Mouse (Mus musculus) lung, postnatal 0 days (tissue): ENCODE measurements around the gene Terb1. TPM values are rescaled to one million over a fixed set of nuclear protein-coding genes. Genes with fewer than 3 reads are reported as not detected.

Experiments
- ATAC-seq: fragments of 200-750 bp; cut with Nextera tagmentation; 2 replicates; pipeline ENCODE4 v1.8.0; 2017; ENCODE audit warnings: moderate library complexity
- DNase-seq: peaks from one replicate; pipeline ENCODE4 v3.0.0-alpha.2; 2016; ENCODE audit warnings: low spot score
- H3K27ac ChIP-seq: fragments of 300-500 bp; sonication (generic); 2 replicates; pipeline ENCODE4 v1.5.1; 2014; ENCODE audit warnings: antibody characterized with exemption, mild to moderate bottlenecking, low read length, mixed read lengths
- H3K27me3 ChIP-seq: fragments of 300-500 bp; sonication (generic); replicated peaks from 2 replicates; pipeline ENCODE4 v1.6.1; 2014; ENCODE audit warnings: low read length, mixed read lengths; ENCODE audit not compliant: insufficient read depth
- H3K36me3 ChIP-seq: fragments of 300-500 bp; sonication (generic); 2 replicates; pipeline ENCODE4 v1.6.1; 2014; ENCODE audit warnings: low read length, mixed read lengths; ENCODE audit not compliant: insufficient read depth
- H3K4me1 ChIP-seq: fragments of 300-500 bp; sonication (generic); 2 replicates; pipeline ENCODE4 v1.6.1; 2014; ENCODE audit warnings: antibody characterized with exemption, low read depth, low read length, mixed read lengths; ENCODE audit not compliant: insufficient read depth
- H3K4me2 ChIP-seq: fragments of 300-500 bp; sonication (generic); replicated peaks from 2 replicates; pipeline ENCODE4 v1.6.1; 2014; ENCODE audit warnings: low read depth, mild to moderate bottlenecking, low read length, moderate library complexity, mixed read lengths
- H3K4me3 ChIP-seq: fragments of 300-500 bp; sonication (generic); 2 replicates; pipeline ENCODE4 v1.5.1; 2014; ENCODE audit warnings: low read depth, low read length
- H3K9ac ChIP-seq: fragments of 300-500 bp; sonication (generic); replicated peaks from 2 replicates; pipeline ENCODE4 v1.6.1; 2014; ENCODE audit warnings: low read depth, mild to moderate bottlenecking
- H3K9me3 ChIP-seq: fragments of 300-500 bp; sonication (generic); 2 replicates; pipeline ENCODE4 v1.6.1; 2016; ENCODE audit warnings: low read length, mixed read lengths
- CTCF ChIP-seq: IDR thresholded peaks from 2 replicates; pipeline ENCODE4 v1.5.1; 2016; ENCODE audit warnings: antibody characterized with exemption, mild to moderate bottlenecking
- EP300 ChIP-seq: IDR thresholded peaks from 2 replicates; pipeline ENCODE4 v1.6.1; 2016; ENCODE audit warnings: antibody characterized with exemption, mild to moderate bottlenecking, control low read depth
- WGBS: fragments of 180-500 bp; shearing (Covaris S2); extraction: QIAGEN DNeasy Blood & Tissue Kit; methylation state at CpG from one replicate; pipeline ENCODE4 v1.1.7; 2014; 5-methylcytosine and 5-hydroxymethylcytosine counted together
- polyA plus RNA-seq: library from polyadenylated mRNA; unstranded; fragments of >200 nt; fragmentation: Nextera tagmentation; extraction: Ambion mirVana; gene quantifications from 2 replicates; pipeline ENCODE4 v1.2.1, GENCODE M21; 2015

Gene Terb1
- polyA plus RNA-seq = 0.14 and 0.27 TPM in 2 replicates

DNA sequence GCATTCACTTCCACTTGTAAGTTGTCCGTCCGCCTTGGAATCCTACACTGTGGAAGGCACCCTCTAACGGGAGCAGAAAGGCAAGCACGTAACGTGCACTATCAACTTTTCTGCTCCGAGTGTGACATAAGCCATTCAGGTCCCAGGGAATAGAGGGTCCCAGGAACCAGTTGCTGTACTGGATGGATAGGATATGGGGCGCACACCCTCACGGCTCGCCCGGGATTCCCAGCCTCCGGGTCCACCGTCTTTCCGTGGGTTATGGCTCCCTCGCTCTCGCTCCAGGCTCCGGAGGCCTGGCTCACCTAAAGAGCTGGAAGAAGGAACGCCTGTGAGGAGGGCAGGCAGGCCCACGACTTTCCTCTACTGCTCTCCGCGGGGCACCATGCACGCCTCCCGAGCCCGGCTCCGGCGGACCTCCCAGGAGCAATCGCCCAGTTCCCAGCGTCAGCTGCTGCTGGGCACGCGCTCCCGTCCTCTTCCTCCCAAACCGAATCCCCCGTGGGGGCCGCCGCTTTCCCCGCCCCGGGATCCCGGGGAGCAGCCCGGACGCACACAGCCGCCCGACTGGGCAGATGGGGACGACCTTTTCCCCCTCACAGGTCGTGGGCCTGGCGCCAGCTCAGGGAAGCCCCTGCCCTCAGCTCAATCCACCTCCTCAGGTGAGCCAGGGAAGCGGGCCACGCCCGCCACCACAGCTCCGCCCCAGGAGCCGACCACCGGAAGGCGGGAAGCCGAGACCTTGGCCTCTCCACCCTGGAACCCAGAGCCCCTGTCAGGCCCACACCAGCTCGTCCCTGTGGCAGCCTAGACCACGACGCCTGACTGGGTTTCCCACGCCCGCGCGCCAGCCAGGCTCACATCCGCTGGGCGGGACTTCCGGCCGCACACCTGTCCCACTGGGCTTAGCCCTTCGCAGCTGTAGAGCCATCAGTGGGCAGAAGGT, at the start of gene Terb1:
TSS of gene Terb1 (minus strand) at position 850 of the 946 bp plus-strand sequence.
- DNase-seq = peak; percentile 37
- H3K4me3 ChIP-seq = peak within 1 kb of the TSS; percentile 46
- peak within 1 kb of the TSS; percentile 100 for H3K4me2 ChIP-seq
- peak within 1 kb of the TSS; percentile 54 for H3K9ac ChIP-seq
- no peak for TF ChIP-seq EP300
- peak; percentile 30 for TF ChIP-seq CTCF
- H3K9me3 ChIP-seq = no peaks in the 10 kb centered on the region
- H3K27ac ChIP-seq = no peak within 1 kb of the TSS
- WGBS = 3% methylated on average over 62 of the region's 64 CpGs
- H3K27me3 ChIP-seq = no peaks in the 10 kb centered on the region
- peaks cover 2% of the 10 kb centered on the region; the same call in 1 of the 2 replicates for H3K36me3 ChIP-seq
- ATAC-seq = peak; percentile 78
- no peaks in the 10 kb centered on the region; the same call in 1 of the 2 replicates for H3K4me1 ChIP-seq

DNA sequence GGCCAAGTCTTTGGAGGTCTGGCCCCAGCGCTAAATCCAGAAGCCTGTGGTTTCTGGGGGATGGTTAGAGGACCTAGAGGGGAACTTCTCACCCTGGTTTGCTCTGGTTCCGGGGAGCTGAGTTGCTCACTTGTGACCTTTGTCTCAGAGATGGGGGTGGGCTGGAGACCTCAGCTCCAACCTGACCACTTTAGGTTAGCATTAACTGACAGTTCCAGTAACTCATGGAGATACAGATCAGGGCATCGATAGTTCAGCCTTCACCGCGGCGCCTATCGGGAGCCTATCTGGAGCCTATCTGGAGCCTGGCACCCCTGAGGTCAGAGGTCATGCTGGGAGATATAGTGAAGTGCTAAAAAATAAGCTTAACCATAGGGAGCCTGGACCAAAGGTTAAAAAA, 47.5 kb upstream of the Terb1 start:
- WGBS = 37% methylated on average over 7 of the region's 7 CpGs
- no peak overlapping the region for H3K4me2 ChIP-seq
- no peak overlapping the region for H3K9ac ChIP-seq
- no peaks in the 10 kb centered on the region for H3K9me3 ChIP-seq
- no peak overlapping the region for H3K4me3 ChIP-seq
- no peaks in the 10 kb centered on the region for H3K36me3 ChIP-seq
- no peak overlapping the region for H3K27ac ChIP-seq
- no peak for TF ChIP-seq EP300
- TF ChIP-seq CTCF = no peak
- no peaks in the 10 kb centered on the region for H3K4me1 ChIP-seq
- ATAC-seq (no peak), DNase-seq (no peak)
- H3K27me3 ChIP-seq = no peaks in the 10 kb centered on the region

DNA sequence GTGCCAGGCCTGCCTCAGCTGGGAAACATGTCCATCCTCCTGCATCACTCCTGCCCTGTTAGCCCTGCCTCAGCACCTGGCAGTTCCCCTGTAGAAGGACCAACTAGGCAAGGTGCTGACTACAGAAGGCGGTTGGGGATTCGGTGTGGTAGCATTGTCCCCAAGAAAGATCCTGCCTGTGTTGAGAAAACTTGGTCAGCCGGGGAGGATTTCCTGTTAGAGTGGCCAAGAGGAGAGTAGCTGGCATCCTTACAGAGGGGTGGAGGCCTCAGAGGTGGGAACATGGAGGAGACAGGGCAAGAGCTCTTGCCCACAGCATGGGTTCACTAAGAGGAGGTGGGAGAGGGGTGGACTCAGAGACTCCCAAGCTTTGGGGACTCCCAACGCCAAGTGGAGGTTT, 45.5 kb upstream of the Terb1 start:
- Histone ChIP-seq H3K36me3 (no peaks in the 10 kb centered on the region), H3K27me3 (no peaks in the 10 kb centered on the region), H3K4me1 (no peaks in the 10 kb centered on the region), H3K9me3 (no peaks in the 10 kb centered on the region), H3K27ac (no peak overlapping the region), H3K9ac (no peak overlapping the region), H3K4me2 (no peak overlapping the region), H3K4me3 (no peak overlapping the region)
- DNase-seq = peak; percentile 32
- no peak for TF ChIP-seq EP300
- no peak for TF ChIP-seq CTCF
- WGBS = 58% methylated on average over 4 of the region's 4 CpGs
- no peak for ATAC-seq

DNA sequence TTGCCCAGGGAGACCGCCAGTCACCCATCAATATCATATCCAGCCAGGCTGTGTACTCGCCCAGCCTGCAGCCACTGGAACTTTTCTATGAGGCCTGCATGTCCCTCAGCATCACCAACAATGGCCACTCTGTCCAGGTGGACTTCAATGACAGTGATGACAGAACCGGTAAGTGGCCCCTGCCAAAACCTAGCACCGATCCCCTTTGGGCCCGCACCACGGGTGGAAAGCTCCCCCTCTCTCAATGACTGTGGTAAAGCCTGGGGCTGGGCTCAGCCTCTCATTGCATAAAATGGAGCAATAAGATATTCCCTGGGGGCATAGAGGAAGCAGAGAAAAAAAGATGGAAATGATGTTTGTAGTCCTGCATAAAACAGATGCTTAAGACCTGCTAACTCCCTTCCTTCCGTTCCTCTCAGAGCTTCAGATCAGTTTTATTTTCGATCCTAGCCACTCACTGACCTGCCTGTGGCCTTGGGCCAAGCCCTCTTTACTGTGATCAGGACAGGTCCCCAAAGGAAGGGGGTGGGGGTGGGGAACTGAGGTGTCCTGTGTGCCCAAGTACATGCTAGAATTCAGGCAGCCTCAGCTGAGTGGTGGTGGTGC, 33.8 kb upstream of the Terb1 start:
- no peak overlapping the region for H3K27ac ChIP-seq
- WGBS = 76% methylated on average over 8 of the region's 8 CpGs
- ATAC-seq = no peak
- H3K27me3 ChIP-seq = peaks cover 30% of the 10 kb centered on the region
- H3K36me3 ChIP-seq = no peaks in the 10 kb centered on the region
- no peak overlapping the region for H3K4me2 ChIP-seq
- no peaks in the 10 kb centered on the region for H3K9me3 ChIP-seq
- peaks cover 6% of the 10 kb centered on the region; the same call in 1 of the 2 replicates for H3K4me1 ChIP-seq
- H3K9ac ChIP-seq = no peak overlapping the region
- DNase-seq = no peak
- TF ChIP-seq EP300 (no peak), CTCF (no peak)
- no peak overlapping the region for H3K4me3 ChIP-seq

DNA sequence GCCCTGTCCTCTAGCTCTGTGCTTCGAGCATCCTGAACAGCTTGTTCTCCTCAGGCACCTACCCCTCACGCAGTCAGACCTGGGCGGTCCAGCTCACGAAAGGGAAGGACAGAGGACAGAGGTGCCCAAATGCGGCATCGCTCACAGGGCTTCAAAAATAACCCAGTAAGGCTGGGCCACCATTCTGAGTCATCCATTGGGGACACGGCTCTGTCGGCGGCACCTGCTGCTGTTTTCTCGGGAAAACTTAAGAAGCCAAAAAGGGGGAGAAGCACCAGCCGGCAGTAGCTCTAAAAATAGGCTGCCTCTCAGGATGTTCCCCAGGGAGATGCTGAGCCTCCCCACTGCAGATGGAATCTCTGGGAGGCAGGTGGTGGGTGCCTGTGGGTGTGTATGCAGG, 32.5 kb upstream of the Terb1 start:
- no peak for DNase-seq
- Histone ChIP-seq H3K4me2 (no peak overlapping the region), H3K36me3 (no peaks in the 10 kb centered on the region), H3K4me1 (peaks cover 6% of the 10 kb centered on the region; the same call in 1 of the 2 replicates), H3K9me3 (no peaks in the 10 kb centered on the region), H3K9ac (no peak overlapping the region), H3K27me3 (peaks cover 30% of the 10 kb centered on the region), H3K4me3 (no peak overlapping the region), H3K27ac (no peak overlapping the region)
- TF ChIP-seq CTCF (no peak), EP300 (no peak)
- no peak for ATAC-seq
- 16% methylated on average over 11 of the region's 11 CpGs for WGBS

DNA sequence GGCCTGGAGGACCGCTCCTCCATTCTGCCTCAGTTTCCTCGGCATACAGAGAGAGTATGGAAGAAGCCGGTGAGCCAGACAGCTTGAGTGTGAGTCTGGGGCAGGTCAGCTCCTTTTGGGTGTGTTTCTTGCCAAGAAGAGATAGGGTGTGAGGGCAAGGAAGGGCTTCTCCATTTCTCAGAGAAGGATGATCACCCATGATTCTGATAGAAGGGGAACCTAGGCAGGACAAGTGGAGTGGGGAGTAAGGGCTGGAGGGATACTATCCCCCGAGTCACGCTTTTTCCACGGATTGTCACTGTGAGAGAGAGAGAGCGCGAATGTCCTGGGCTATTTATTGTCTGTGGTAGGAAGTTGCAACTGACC, 31.8 kb upstream of the Terb1 start:
- no peaks in the 10 kb centered on the region for H3K9me3 ChIP-seq
- H3K9ac ChIP-seq = no peak overlapping the region
- WGBS = 15% methylated on average over 8 of the region's 8 CpGs
- peak overlapping the region; percentile 84 for H3K4me2 ChIP-seq
- peaks cover 6% of the 10 kb centered on the region; the same call in 1 of the 2 replicates for H3K4me1 ChIP-seq
- H3K27ac ChIP-seq = no peak overlapping the region
- no peak for TF ChIP-seq EP300
- TF ChIP-seq CTCF = no peak
- DNase-seq (no peak), ATAC-seq (no peak)
- H3K36me3 ChIP-seq = no peaks in the 10 kb centered on the region
- peaks cover 30% of the 10 kb centered on the region for H3K27me3 ChIP-seq
- peak overlapping the region; percentile 45 for H3K4me3 ChIP-seq
